Mouse (Mus musculus): ENCODE data around the gene Zfp286.

GRCm38 (mm10) chr11:62708252-62708651, 81.0 kb downstream of the Zfp286 start:
- TF ChIP-seq CTCF (IDR thresholded peaks at IDR 0.05) = no peak
- no peak for TF ChIP-seq EP300 (IDR thresholded peaks at IDR 0.05)

Data from lung, postnatal 0 days (tissue).